Mouse (Mus musculus): ENCODE data around the gene Exph5.

DNA sequence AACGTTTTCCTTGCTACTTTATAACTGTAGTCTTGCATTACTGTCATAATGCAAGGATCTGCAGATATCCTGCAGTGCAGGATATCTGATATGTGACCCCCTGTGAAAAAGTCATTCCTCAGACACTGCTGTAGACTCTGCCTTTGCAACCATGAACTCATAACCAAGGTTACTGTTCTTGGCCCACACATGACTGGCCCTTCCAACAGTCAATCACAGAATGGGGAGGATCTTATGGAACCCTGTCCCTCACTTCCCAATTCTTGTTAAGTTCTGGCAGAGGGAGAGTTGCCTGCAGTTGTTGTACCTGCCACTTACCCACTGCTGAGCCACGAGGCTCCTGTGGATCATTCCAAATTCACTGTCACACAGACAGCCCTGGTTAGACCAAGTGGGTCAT, 86.0 kb downstream of the Exph5 start:
- no peak for TF ChIP-seq GATA1 (IDR thresholded peaks at IDR 0.05; ENCODE audit: borderline replicate concordance, low read length)
- no peak for TF ChIP-seq FLI1 (IDR thresholded peaks at IDR 0.05; ENCODE audit: low read length)
